Mouse (Mus musculus) midbrain, postnatal 0 days (tissue): ENCODE measurements around the gene Susd1. TPM values are rescaled to one million over a fixed set of nuclear protein-coding genes. Genes with fewer than 3 reads are reported as not detected.
A peak's percentile ranks its signal among the peaks of the same experiment; 100 is the strongest.

Experiments
- ATAC-seq: fragments of 200-750 bp; cut with Nextera tagmentation; 2 replicates; pipeline ENCODE4 v1.8.0; 2017; ENCODE audit warnings: moderate number of reproducible peaks, mild to moderate bottlenecking, moderate TSS enrichment, moderate library complexity; ENCODE audit not compliant: low FRiP score
- DNase-seq: peaks from one replicate; pipeline ENCODE4 v3.0.0-alpha.2; 2015; ENCODE audit warnings: low spot score
- H3K27ac ChIP-seq: fragments of 300-500 bp; sonication (generic); 2 replicates; pipeline ENCODE4 v1.5.1; 2014; ENCODE audit warnings: low read depth, mild to moderate bottlenecking, low read length, mixed read lengths
- H3K27me3 ChIP-seq: fragments of 300-500 bp; sonication (generic); 2 replicates; pipeline ENCODE4 v1.6.1; 2014; ENCODE audit warnings: low read length, control low read depth, mixed read lengths; ENCODE audit not compliant: insufficient read depth
- H3K36me3 ChIP-seq: fragments of 300-500 bp; sonication (generic); 2 replicates; pipeline ENCODE4 v1.6.1; 2014; ENCODE audit warnings: low read length, control low read depth, mixed read lengths; ENCODE audit not compliant: insufficient read depth
- H3K4me1 ChIP-seq: fragments of 300-500 bp; sonication (generic); 2 replicates; pipeline ENCODE4 v1.6.1; 2014; ENCODE audit warnings: mild to moderate bottlenecking, control low read depth, antibody characterized with exemption, low read length, mixed read lengths; ENCODE audit not compliant: insufficient read depth
- H3K4me2 ChIP-seq: fragments of 300-500 bp; sonication (generic); 2 replicates; pipeline ENCODE4 v1.6.1; 2014; ENCODE audit warnings: low read depth, mild to moderate bottlenecking, low read length, mixed read lengths; ENCODE audit not compliant: poor library complexity, severe bottlenecking
- H3K4me3 ChIP-seq: fragments of 300-500 bp; sonication (generic); 2 replicates; pipeline ENCODE4 v1.5.1; 2014; ENCODE audit warnings: low read depth, mild to moderate bottlenecking, low read length, moderate library complexity
- H3K9ac ChIP-seq: fragments of 300-500 bp; sonication (generic); replicated peaks from 2 replicates; pipeline ENCODE4 v1.6.1; 2014; ENCODE audit warnings: mild to moderate bottlenecking, low read length, moderate library complexity, mixed read lengths; ENCODE audit not compliant: poor library complexity, severe bottlenecking
- H3K9me3 ChIP-seq: fragments of 300-500 bp; sonication (generic); 2 replicates; pipeline ENCODE4 v1.6.1; 2016; ENCODE audit warnings: low read length, control low read depth
- CTCF ChIP-seq: IDR thresholded peaks from 2 replicates; pipeline ENCODE4 v1.5.1; 2016; ENCODE audit warnings: antibody characterized with exemption, mild to moderate bottlenecking
- WGBS: fragments of 180-500 bp; shearing (Covaris S2); extraction: QIAGEN DNeasy Blood & Tissue Kit; methylation state at CpG from one replicate; pipeline ENCODE4 v1.1.7; 2014; 5-methylcytosine and 5-hydroxymethylcytosine counted together
- polyA plus RNA-seq: library from polyadenylated mRNA; unstranded; fragments of >200 nt; fragmentation: Nextera tagmentation; extraction: Ambion mirVana; gene quantifications from 2 replicates; pipeline ENCODE4 v1.2.1, GENCODE M21; 2015
- total RNA-seq: library from RNA; depleted of rRNA; stranded (reverse); fragments of >200 nt; gene quantifications from 2 replicates; pipeline ENCODE4 v1.2.3, GENCODE M21; 2014; rRNA removed

The Susd1 gene
- 8.6 and 8.9 TPM in 2 replicates for total RNA-seq
- 2.0 and 2.2 TPM in 2 replicates for polyA plus RNA-seq

GRCm38 (mm10) chr4:59437990-59438854 lies at the start of gene Susd1:
Gene Susd1 (minus strand): TSS chr4:59438633.
- Histone ChIP-seq H3K27ac (no peak within 1 kb of the TSS), H3K4me3 (peak within 1 kb of the TSS; percentile 64), H3K9ac (peak within 1 kb of the TSS; percentile 66), H3K27me3 (peaks cover 8% of the 10 kb centered on the region; the same call in 1 of the 2 replicates), H3K9me3 (no peaks in the 10 kb centered on the region), H3K4me1 (no peaks in the 10 kb centered on the region), H3K4me2 (peak within 1 kb of the TSS; percentile 99), H3K36me3 (no peaks in the 10 kb centered on the region)
- TF ChIP-seq CTCF: no peak
- DNase-seq: peak; percentile 46
- peak; percentile 84 for ATAC-seq
- 1% methylated on average over 74 of the region's 75 CpGs for WGBS

GRCm38 (mm10) chr4:59471306-59471705 lies 32.9 kb upstream of the Susd1 start:
- H3K4me1 ChIP-seq: no peaks in the 10 kb centered on the region
- TF ChIP-seq CTCF: no peak
- no peaks in the 10 kb centered on the region for H3K27me3 ChIP-seq
- H3K36me3 ChIP-seq: peaks cover 2% of the 10 kb centered on the region; the same call in 1 of the 2 replicates
- no peaks in the 10 kb centered on the region for H3K9me3 ChIP-seq
- no peak overlapping the region for H3K27ac ChIP-seq
- no peak for ATAC-seq
- H3K9ac ChIP-seq: no peak overlapping the region
- DNase-seq: no peak
- H3K4me2 ChIP-seq: no peak overlapping the region
- H3K4me3 ChIP-seq: no peak overlapping the region

GRCm38 (mm10) chr4:59465449-59465848 lies 27.0 kb upstream of the Susd1 start:
- no peaks in the 10 kb centered on the region for H3K4me1 ChIP-seq
- 81% methylated on average over 2 of the region's 2 CpGs for WGBS
- H3K27me3 ChIP-seq: no peaks in the 10 kb centered on the region
- no peak for ATAC-seq
- H3K4me2 ChIP-seq: no peak overlapping the region
- no peaks in the 10 kb centered on the region for H3K9me3 ChIP-seq
- H3K36me3 ChIP-seq: no peaks in the 10 kb centered on the region
- no peak for TF ChIP-seq CTCF
- H3K9ac ChIP-seq: no peak overlapping the region
- DNase-seq: no peak
- H3K27ac ChIP-seq: no peak overlapping the region
- H3K4me3 ChIP-seq: no peak overlapping the region

GRCm38 (mm10) chr4:59464661-59465060 lies 26.2 kb upstream of the Susd1 start:
- 78% methylated on average over 6 of the region's 6 CpGs for WGBS
- no peak for ATAC-seq
- Histone ChIP-seq H3K4me2 (no peak overlapping the region), H3K9ac (no peak overlapping the region), H3K27me3 (no peaks in the 10 kb centered on the region), H3K27ac (no peak overlapping the region), H3K4me3 (no peak overlapping the region), H3K36me3 (no peaks in the 10 kb centered on the region), H3K9me3 (no peaks in the 10 kb centered on the region), H3K4me1 (no peaks in the 10 kb centered on the region)
- TF ChIP-seq CTCF: no peak
- DNase-seq: no peak

- H3K27ac ChIP-seq: no peak overlapping the region
- H3K4me2 ChIP-seq: no peak overlapping the region
- ATAC-seq (no peak), DNase-seq (no peak)
- H3K4me1 ChIP-seq: no peaks in the 10 kb centered on the region
- H3K36me3 ChIP-seq: no peaks in the 10 kb centered on the region
- H3K9ac ChIP-seq: no peak overlapping the region
- no peaks in the 10 kb centered on the region for H3K9me3 ChIP-seq
- no peak for TF ChIP-seq CTCF
- no peak overlapping the region for H3K4me3 ChIP-seq
- 85% methylated on average over 6 of the region's 6 CpGs for WGBS
- H3K27me3 ChIP-seq: no peaks in the 10 kb centered on the region
Measured at GRCm38 (mm10) chr4:59462494-59462893, 24.1 kb upstream of the Susd1 start.

DNA sequence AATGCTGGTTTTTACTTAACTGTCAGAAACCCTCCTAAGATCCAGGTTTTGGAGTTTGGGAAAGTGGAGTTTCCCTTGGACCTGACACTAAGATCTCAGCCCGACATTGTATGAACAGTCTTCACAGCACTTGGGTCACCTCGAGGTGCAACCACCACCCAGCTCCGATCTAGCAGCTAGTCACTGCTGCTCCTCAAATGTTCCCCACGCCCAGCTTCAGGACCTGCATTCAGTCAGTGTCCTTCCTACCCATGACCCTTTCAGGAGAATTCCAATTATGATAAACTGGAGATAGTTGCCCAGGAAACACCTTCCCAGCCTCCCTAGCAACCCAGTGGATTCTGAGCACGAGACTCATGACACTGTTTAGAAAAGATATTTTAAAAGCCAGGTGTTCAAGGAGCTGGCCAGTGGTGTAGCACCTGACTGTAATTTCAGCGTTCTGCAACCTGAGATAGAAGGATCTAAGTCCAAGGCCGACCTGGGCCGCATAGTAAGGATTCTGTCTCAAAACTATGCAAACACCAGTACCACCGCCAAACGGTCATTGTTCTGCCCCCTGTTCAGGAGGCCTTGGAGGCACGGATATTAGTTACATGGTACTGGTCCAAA lies 22.8 kb upstream of the Susd1 start:
- H3K27ac ChIP-seq: no peak overlapping the region
- H3K9me3 ChIP-seq: no peaks in the 10 kb centered on the region
- no peaks in the 10 kb centered on the region for H3K36me3 ChIP-seq
- TF ChIP-seq CTCF: no peak
- no peaks in the 10 kb centered on the region for H3K27me3 ChIP-seq
- DNase-seq: no peak
- no peak overlapping the region for H3K4me2 ChIP-seq
- 82% methylated on average over 11 of the region's 11 CpGs for WGBS
- no peak overlapping the region for H3K9ac ChIP-seq
- H3K4me1 ChIP-seq: no peaks in the 10 kb centered on the region
- ATAC-seq: no peak
- H3K4me3 ChIP-seq: no peak overlapping the region
